Mouse (Mus musculus) ES-Bruce4 (cell line): ENCODE data around the gene Cyp1a2.

Experiments
- CTCF ChIP-seq: IDR thresholded peaks from one replicate; pipeline ENCODE4 v1.8.1; 2011; ENCODE audit warnings: low read depth, low read length
- EP300 ChIP-seq: IDR thresholded peaks from 2 replicates; pipeline ENCODE4 v1.6.1; 2011; ENCODE audit warnings: low read depth, low read length; ENCODE audit not compliant: insufficient read depth
- POLR2A ChIP-seq: IDR thresholded peaks from one replicate; pipeline ENCODE4 v1.8.1; 2011; ENCODE audit warnings: low read length; ENCODE audit not compliant: insufficient read depth

DNA sequence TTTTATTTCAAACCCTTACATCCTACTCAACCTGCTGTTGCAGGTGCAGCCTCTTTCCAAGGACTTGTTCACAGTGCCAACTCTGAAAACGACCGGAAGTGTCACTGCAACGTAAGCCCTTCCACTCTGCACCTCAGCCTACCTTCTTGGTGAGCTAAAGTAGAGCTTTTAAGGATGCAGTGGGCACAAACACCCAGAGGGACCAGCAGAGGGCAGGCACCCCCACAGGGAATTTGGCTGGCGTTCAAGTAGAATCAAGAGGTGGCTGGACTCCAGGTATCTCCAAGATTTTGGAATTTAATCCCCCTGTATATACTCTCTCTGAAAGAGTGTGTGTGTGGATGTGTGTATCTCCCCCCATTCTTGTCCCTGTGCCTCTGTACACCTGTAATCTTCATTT is 25.7 kb downstream of the Cyp1a2 start:
- TF ChIP-seq CTCF = peak; percentile 17
- TF ChIP-seq POLR2A = no peak
- TF ChIP-seq EP300 = no peak
